In the genomic region with DNA sequence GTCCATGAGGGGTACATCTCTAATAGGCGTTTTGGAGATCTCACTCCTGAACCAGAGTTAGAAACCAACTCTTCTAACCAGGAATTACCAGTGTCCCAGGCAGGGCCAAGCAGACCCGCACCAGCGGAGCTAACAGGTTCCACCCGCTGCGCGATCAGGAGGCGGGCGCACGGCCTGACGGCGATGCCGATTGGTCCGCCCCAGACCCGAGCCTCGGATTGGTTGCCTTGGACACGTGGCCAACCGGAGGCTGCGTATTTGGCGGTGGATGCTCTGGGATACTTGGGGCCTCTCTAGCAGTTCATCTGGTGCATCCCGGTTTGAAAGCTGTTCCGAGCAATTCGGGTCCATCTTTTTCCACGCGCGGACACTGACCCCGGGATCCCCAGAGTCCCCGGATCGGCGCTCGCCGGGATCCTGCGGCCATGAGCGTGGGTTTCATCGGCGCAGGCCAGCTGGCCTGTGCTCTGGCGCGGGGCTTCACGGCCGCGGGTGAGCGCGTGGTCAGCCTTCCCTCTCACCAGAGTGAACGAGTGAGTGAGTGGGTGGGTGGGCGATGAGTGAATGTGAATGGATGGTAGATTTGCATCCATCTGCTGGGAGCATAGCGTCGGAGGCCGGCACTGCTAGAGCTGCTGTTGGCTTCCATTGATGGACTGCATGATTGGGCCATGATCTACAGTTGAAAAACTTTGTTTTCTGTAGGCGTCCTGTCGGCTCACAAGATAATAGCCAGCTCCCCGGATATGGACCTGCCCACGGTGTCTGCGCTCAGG, we compare ENCODE assay signal across 8 mouse cellular contexts. TPM values are rescaled to one million over a fixed set of nuclear protein-coding genes. Genes with fewer than 3 reads are reported as not detected.
DNase-seq lines count a peak whose midpoint lies in the region; ATAC-seq and TF ChIP-seq lines count a peak whose summit lies in the region.

Pycr2 (plus strand) TSS at position 255 of the 776 bp plus-strand sequence.

- peak within 1 kb of the TSS; percentile 92 for H3K9ac ChIP-seq in kidney, embryonic 16.5 days (replicated peaks; ENCODE audit: low read length)
- H3K9ac ChIP-seq in liver, adult 2 months (ENCODE audit: low read depth, low read length) = peak within 1 kb of the TSS; percentile 74

- peaks cover 32% of the 10 kb centered on the region for H3K36me3 ChIP-seq in heart, embryonic 10.5 days
- H3K36me3 ChIP-seq in kidney, embryonic 16.5 days (ENCODE audit: insufficient read depth, low read length) = peaks cover 29% of the 10 kb centered on the region
- no peaks in the 10 kb centered on the region; the same call in 1 of the 2 replicates for H3K36me3 ChIP-seq in liver, adult 2 months (ENCODE audit: control insufficient read depth, insufficient read depth, low read length)
- H3K36me3 ChIP-seq in myocyte (ENCODE audit: control insufficient read depth, insufficient read depth) = peaks cover 3% of the 10 kb centered on the region
- H3K36me3 ChIP-seq in splenic B cell, adult 2 months (ENCODE audit: control insufficient read depth, insufficient read depth, low read length, poor library complexity, severe bottlenecking) = peaks cover 5% of the 10 kb centered on the region

- peak; percentile 86 for ATAC-seq in erythroblast, adult 5-6 weeks (replicated peaks; ENCODE audit: low FRiP score, poor library complexity, severe bottlenecking)
- ATAC-seq in kidney, embryonic 16.5 days (ENCODE audit: low FRiP score, low TSS enrichment) = peak; percentile 100

- no peak for TF ChIP-seq CTCF in liver, adult 2 months (IDR thresholded peaks at IDR 0.05; ENCODE audit: low read depth, low read length)

- peak within 1 kb of the TSS; percentile 73 for H3K4me3 ChIP-seq in heart, embryonic 10.5 days
- peak within 1 kb of the TSS; percentile 88 for H3K4me3 ChIP-seq in kidney, embryonic 16.5 days (ENCODE audit: low read length)
- H3K4me3 ChIP-seq in liver, adult 2 months (ENCODE audit: insufficient read depth, low read depth, low read length) = peak within 1 kb of the TSS; percentile 73
- peak within 1 kb of the TSS; percentile 64 for H3K4me3 ChIP-seq in myocyte

- H3K4me2 ChIP-seq in kidney, embryonic 16.5 days (replicated peaks; ENCODE audit: low read depth, low read length) = peak within 1 kb of the TSS; percentile 89
- peak within 1 kb of the TSS; percentile 95 for H3K4me2 ChIP-seq in myocyte (ENCODE audit: low read depth)

- peak; percentile 89 to 90 for DNase-seq in B cell, adult 2 months
- peak; percentile 97 for DNase-seq in brain, adult 2 months (ENCODE audit: low read depth, low spot score)
- DNase-seq in heart, embryonic 10.5 days (ENCODE audit: low spot score) = peak; percentile 99
- DNase-seq in liver, adult 2 months (ENCODE audit: extremely low read depth, low read depth, low spot score) = peak; percentile 78
- DNase-seq in splenic B cell, adult 2 months (ENCODE audit: low read depth, low spot score) = peak; percentile 94

- peak within 1 kb of the TSS; percentile 90 for H3K27ac ChIP-seq in heart, embryonic 10.5 days
- H3K27ac ChIP-seq in kidney, embryonic 16.5 days (ENCODE audit: low read length) = peak within 1 kb of the TSS; percentile 94
- H3K27ac ChIP-seq in liver, adult 2 months (replicated peaks; ENCODE audit: insufficient read depth, low read depth, low read length) = no peak within 1 kb of the TSS

- TF ChIP-seq POLR2A in liver, adult 2 months (IDR thresholded peaks at IDR 0.05; ENCODE audit: extremely low read depth, insufficient read depth, low read length) = 0 out of 2 replicates have a peak, but pooled peaks have one; percentile 39
- TF ChIP-seq POLR2A in myocyte (IDR thresholded peaks at IDR 0.05; ENCODE audit: insufficient read length, low read depth) = peak; percentile 62

- peak within 1 kb of the TSS; percentile 84 for H3ac ChIP-seq in myocyte (ENCODE audit: control insufficient read depth, insufficient read length)

- H3K9me3 ChIP-seq in heart, embryonic 10.5 days = no peaks in the 10 kb centered on the region
- H3K9me3 ChIP-seq in kidney, embryonic 16.5 days (ENCODE audit: low read length) = no peaks in the 10 kb centered on the region

- H3K79me2 ChIP-seq in liver, adult 2 months (ENCODE audit: control insufficient read depth, insufficient read depth, low read length) = 0 out of 2 replicates have a peak, but pooled peaks cover 4% of the 10 kb centered on the region
- H3K79me2 ChIP-seq in myocyte (ENCODE audit: control insufficient read depth, insufficient read depth) = peaks cover 17% of the 10 kb centered on the region

- no peaks in the 10 kb centered on the region for H3K27me3 ChIP-seq in heart, embryonic 10.5 days (ENCODE audit: insufficient read depth, poor library complexity, severe bottlenecking)
- no peaks in the 10 kb centered on the region for H3K27me3 ChIP-seq in kidney, embryonic 16.5 days (ENCODE audit: insufficient read depth, low read length)
- no peaks in the 10 kb centered on the region for H3K27me3 ChIP-seq in liver, adult 2 months (ENCODE audit: control insufficient read depth, insufficient read depth, low read length)
- H3K27me3 ChIP-seq in myocyte (ENCODE audit: control insufficient read depth, insufficient read depth, insufficient read length) = peaks cover 10% of the 10 kb centered on the region
- no peaks in the 10 kb centered on the region for H3K27me3 ChIP-seq in splenic B cell, adult 2 months (ENCODE audit: control insufficient read depth, insufficient read depth, low read length, poor library complexity, severe bottlenecking)

- peaks cover 26% of the 10 kb centered on the region for H3K4me1 ChIP-seq in heart, embryonic 10.5 days
- H3K4me1 ChIP-seq in kidney, embryonic 16.5 days (ENCODE audit: insufficient read depth, low read length) = peaks cover 18% of the 10 kb centered on the region
- H3K4me1 ChIP-seq in liver, adult 2 months (ENCODE audit: control insufficient read depth, insufficient read depth, low read length) = peaks cover 8% of the 10 kb centered on the region

- WGBS in heart, embryonic 10.5 days = under 1% methylated on average over 52 of the region's 52 CpGs
- WGBS in kidney, embryonic 16.5 days = under 1% methylated on average over 52 of the region's 52 CpGs
- under 1% methylated on average over 52 of the region's 52 CpGs for WGBS in liver, adult 2 months

TF ChIP-seq in myocyte, 11 proteins besides CTCF, POLR2A, EP300 and RAD21:
- TF ChIP-seq TCF12 (IDR thresholded peaks at IDR 0.05; ENCODE audit: insufficient read depth, poor library complexity, severe bottlenecking) (no peak), REST (IDR thresholded peaks at IDR 0.05; ENCODE audit: insufficient read depth, insufficient read length) (no peak), CEBPB (IDR thresholded peaks at IDR 0.05; ENCODE audit: insufficient read depth, poor library complexity, severe bottlenecking) (no peak), TCF3 (IDR thresholded peaks at IDR 0.05; ENCODE audit: insufficient read length, low read depth) (no peak), E2F4 (IDR thresholded peaks at IDR 0.05; ENCODE audit: insufficient read depth) (no peak), POLR2AphosphoS2 (IDR thresholded peaks at IDR 0.05; ENCODE audit: insufficient read length, low read depth) (peak; percentile 73), USF1 (IDR thresholded peaks at IDR 0.05; ENCODE audit: low read depth) (peak; percentile 99), MAX (IDR thresholded peaks at IDR 0.05; ENCODE audit: low read depth) (no peak), SRF (IDR thresholded peaks at IDR 0.05; ENCODE audit: control insufficient read depth, insufficient read length, low read depth) (peak; percentile 86), MYOD1 (IDR thresholded peaks at IDR 0.05; ENCODE audit: control insufficient read depth in 1 of 3, insufficient read length in 2 of 3, low read depth in 2 of 3) (no peak), MYOG (IDR thresholded peaks at IDR 0.05; ENCODE audit: control insufficient read depth in 1 of 3, insufficient read depth in 1 of 3, insufficient read length in 2 of 3, low read depth in 2 of 3) (peak in 1 of 3 experiments; percentile 27)

RNA-seq across cellular contexts. Expression of gene Pycr2, which starts in this region (rescaled TPM):
- 9.0 and 9.8 TPM in 2 replicates for total RNA-seq in erythroblast, adult 5-6 weeks (2015; ENCODE audit: low replicate concordance)
- total RNA-seq in erythroblast, adult 5-6 weeks (2017; ENCODE audit: low replicate concordance) = 5.8 and 7.0 TPM in 2 replicates
- 89.4 and 114 TPM in 2 replicates for polyA plus RNA-seq in heart, embryonic 10.5 days (2016; fragmentation: Nextera tagmentation; extraction: Ambion mirVana)
- polyA plus RNA-seq in kidney, embryonic 16.5 days (2015; fragmentation: Nextera tagmentation; extraction: Ambion mirVana) = 111 TPM in 2 replicates
- total RNA-seq in liver, adult 2 months (2014; rRNA removed) = 5.7 and 6.4 TPM in 2 replicates
- 7.8 and 8.5 TPM in 2 replicates for polyA plus RNA-seq in liver, adult 2 months (2012; rRNA removed)
- polyA plus RNA-seq in myocyte (2012; fragmentation: generic; extraction: Trizol) = 52.6 TPM
